Mouse (Mus musculus): ENCODE measurements around the gene Mymx.

GRCm38 (mm10) chr17:45555452-45556106 lies 46.3 kb downstream of the Mymx start, which contains the start of gene Nfkbie:
- TF ChIP-seq POLR2A (IDR thresholded peaks at IDR 0.05; ENCODE audit: control insufficient read depth, extremely low read depth, insufficient read depth, low read length, poor library complexity), result peak; percentile 56
- 0 out of 2 replicates have a peak, but pooled peaks have one; percentile 10 for TF ChIP-seq CTCF (IDR thresholded peaks at IDR 0.05; ENCODE audit: borderline replicate concordance, control insufficient read depth, extremely low read depth, insufficient read depth, low read length, poor library complexity)
